Mouse (Mus musculus) lung, embryonic 14.5 days (tissue): ENCODE results near the gene Kcnma1. TPM values are rescaled to one million over a fixed set of nuclear protein-coding genes. Genes with fewer than 3 reads are reported as not detected.

Experiments
- ATAC-seq: fragments of 200-750 bp; cut with Nextera tagmentation; 2 replicates; pipeline ENCODE4 v1.8.0; 2017; ENCODE audit warnings: mild to moderate bottlenecking, moderate TSS enrichment, moderate library complexity; ENCODE audit not compliant: insufficient read depth
- DNase-seq: peaks from one replicate; pipeline ENCODE4 v3.0.0-alpha.2; 2015
- H3K27ac ChIP-seq: fragments of 300-500 bp; sonication (generic); 2 replicates; pipeline ENCODE4 v1.5.1; 2014; ENCODE audit warnings: low read depth, mild to moderate bottlenecking, moderate library complexity
- H3K27me3 ChIP-seq: fragments of 300-500 bp; sonication (generic); 2 replicates; pipeline ENCODE4 v1.6.1; 2014; ENCODE audit warnings: low read length, control low read depth; ENCODE audit not compliant: insufficient read depth
- H3K36me3 ChIP-seq: fragments of 300-500 bp; sonication (generic); 2 replicates; pipeline ENCODE4 v1.6.1; 2014; ENCODE audit warnings: control low read depth; ENCODE audit not compliant: insufficient read depth
- H3K4me1 ChIP-seq: fragments of 300-500 bp; sonication (generic); 2 replicates; pipeline ENCODE4 v1.6.1; 2014; ENCODE audit warnings: antibody characterized with exemption, control low read depth; ENCODE audit not compliant: insufficient read depth
- H3K4me2 ChIP-seq: fragments of 300-500 bp; sonication (generic); 2 replicates; pipeline ENCODE4 v1.6.1; 2014; ENCODE audit warnings: mild to moderate bottlenecking
- H3K4me3 ChIP-seq: fragments of 300-500 bp; sonication (generic); 2 replicates; pipeline ENCODE4 v1.5.1; 2014; ENCODE audit warnings: low read depth, low read length
- H3K9ac ChIP-seq: fragments of 300-500 bp; sonication (generic); 2 replicates; pipeline ENCODE4 v1.6.1; 2014
- H3K9me3 ChIP-seq: fragments of 300-500 bp; sonication (generic); 2 replicates; pipeline ENCODE4 v1.6.1; 2016; ENCODE audit warnings: low read depth, low read length, control low read depth
- CTCF ChIP-seq: IDR thresholded peaks from 2 replicates; pipeline ENCODE4 v1.5.1; 2016; ENCODE audit warnings: antibody characterized with exemption, low read depth
- WGBS: fragments of 180-500 bp; shearing (Covaris S2); extraction: QIAGEN DNeasy Blood & Tissue Kit; methylation state at CpG from one replicate; pipeline ENCODE4 v1.1.7; 2014; 5-methylcytosine and 5-hydroxymethylcytosine counted together
- polyA plus RNA-seq: library from polyadenylated mRNA; unstranded; fragments of >200 nt; fragmentation: Nextera tagmentation; extraction: Ambion mirVana; gene quantifications from 2 replicates; pipeline ENCODE4 v1.2.1, GENCODE M21; 2014

Kcnma1 gene
- polyA plus RNA-seq, 1 experiment from 2014 or later: 1.5 TPM

- H3K9me3 ChIP-seq: no peaks in the 10 kb centered on the region
- H3K9ac ChIP-seq: no peak overlapping the region
- DNase-seq (no peak), ATAC-seq (no peak)
- TF ChIP-seq CTCF: no peak
- no peaks in the 10 kb centered on the region for H3K4me1 ChIP-seq
- H3K4me2 ChIP-seq: no peak overlapping the region
- H3K4me3 ChIP-seq: no peak overlapping the region
- H3K27ac ChIP-seq: no peak overlapping the region
- H3K27me3 ChIP-seq: no peaks in the 10 kb centered on the region
- no peaks in the 10 kb centered on the region for H3K36me3 ChIP-seq
- 41% methylated on average over 1 of the region's 1 CpGs for WGBS
Observed at GRCm38 (mm10) chr14:23810081-23810480, 204.2 kb downstream of the Kcnma1 start.

DNA sequence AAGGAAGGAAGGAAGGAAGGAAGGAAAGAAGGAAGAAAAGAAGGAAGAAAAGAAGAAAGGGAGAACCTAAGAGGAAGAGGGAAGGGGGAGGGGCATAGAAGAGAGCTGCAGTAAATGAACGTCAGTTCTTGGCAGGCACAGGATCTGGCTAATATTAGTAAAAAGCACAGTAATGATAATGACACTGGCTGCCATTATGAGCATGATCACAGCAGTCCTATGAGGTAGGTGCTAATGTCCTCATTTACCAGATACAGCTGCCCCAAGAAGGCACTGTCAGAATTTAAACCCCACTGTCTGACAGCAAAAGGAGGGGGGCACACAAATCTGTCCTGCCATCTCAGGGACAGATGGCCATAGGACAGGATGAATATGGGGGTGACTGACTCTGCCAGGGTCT lies 205.2 kb downstream of the Kcnma1 start:
- Histone ChIP-seq H3K4me2 (no peak overlapping the region), H3K27ac (no peak overlapping the region), H3K9me3 (no peaks in the 10 kb centered on the region), H3K4me1 (no peaks in the 10 kb centered on the region), H3K9ac (no peak overlapping the region), H3K4me3 (no peak overlapping the region), H3K27me3 (no peaks in the 10 kb centered on the region), H3K36me3 (no peaks in the 10 kb centered on the region)
- no peak for ATAC-seq
- 17% methylated on average over 1 of the region's 1 CpGs for WGBS
- no peak for DNase-seq
- TF ChIP-seq CTCF: no peak

- Histone ChIP-seq H3K9ac (no peak overlapping the region), H3K36me3 (no peaks in the 10 kb centered on the region), H3K4me2 (no peak overlapping the region), H3K4me1 (no peaks in the 10 kb centered on the region), H3K4me3 (no peak overlapping the region), H3K27me3 (no peaks in the 10 kb centered on the region), H3K9me3 (no peaks in the 10 kb centered on the region), H3K27ac (no peak overlapping the region)
- no peak for ATAC-seq
- TF ChIP-seq CTCF: no peak
- WGBS: 37% methylated on average over 2 of the region's 2 CpGs
- no peak for DNase-seq
Observed at GRCm38 (mm10) chr14:23806378-23806777, 207.9 kb downstream of the Kcnma1 start.

GRCm38 (mm10) chr14:23796878-23797277 lies 217.4 kb downstream of the Kcnma1 start:
- Histone ChIP-seq H3K4me2 (no peak overlapping the region), H3K27me3 (no peaks in the 10 kb centered on the region), H3K27ac (no peak overlapping the region), H3K4me1 (no peaks in the 10 kb centered on the region), H3K4me3 (no peak overlapping the region), H3K9ac (no peak overlapping the region), H3K9me3 (no peaks in the 10 kb centered on the region), H3K36me3 (no peaks in the 10 kb centered on the region)
- TF ChIP-seq CTCF: no peak
- WGBS: 89% methylated on average over 7 of the region's 7 CpGs
- DNase-seq (no peak), ATAC-seq (no peak)

DNA sequence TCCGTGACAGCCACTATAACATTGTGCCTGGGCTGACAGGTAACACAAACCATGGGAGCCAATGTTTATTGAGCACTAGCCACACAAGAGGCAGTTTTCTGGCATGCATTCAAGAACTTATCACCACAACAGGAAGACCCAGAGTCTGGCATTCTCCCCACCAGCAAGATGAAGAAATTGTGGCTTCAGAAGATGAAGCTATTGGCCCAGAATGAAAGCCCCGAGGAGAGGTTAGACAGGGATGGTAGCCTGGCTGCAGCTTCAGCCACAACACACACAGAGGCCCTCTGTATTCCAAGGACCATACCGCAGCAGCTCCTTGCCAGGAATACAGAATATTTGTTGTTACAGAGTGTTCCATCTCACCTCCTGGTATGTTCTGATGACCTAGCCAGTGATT lies 221.6 kb downstream of the Kcnma1 start:
- Histone ChIP-seq H3K9me3 (no peaks in the 10 kb centered on the region), H3K27me3 (no peaks in the 10 kb centered on the region), H3K4me3 (no peak overlapping the region), H3K27ac (no peak overlapping the region), H3K4me2 (no peak overlapping the region), H3K9ac (no peak overlapping the region), H3K4me1 (no peaks in the 10 kb centered on the region), H3K36me3 (no peaks in the 10 kb centered on the region)
- peak; percentile 24; the same call in 1 of the 2 replicates for ATAC-seq
- WGBS: 22% methylated on average over 3 of the region's 3 CpGs
- TF ChIP-seq CTCF: no peak
- peak; percentile 73 for DNase-seq

GRCm38 (mm10) chr14:23792076-23792475 lies 222.2 kb downstream of the Kcnma1 start:
- no peaks in the 10 kb centered on the region for H3K9me3 ChIP-seq
- no peak overlapping the region for H3K9ac ChIP-seq
- H3K27ac ChIP-seq: no peak overlapping the region
- no peaks in the 10 kb centered on the region for H3K27me3 ChIP-seq
- H3K36me3 ChIP-seq: no peaks in the 10 kb centered on the region
- DNase-seq: no peak
- no peaks in the 10 kb centered on the region for H3K4me1 ChIP-seq
- no peak overlapping the region for H3K4me2 ChIP-seq
- ATAC-seq: no peak
- no peak overlapping the region for H3K4me3 ChIP-seq
- 32% methylated on average over 3 of the region's 3 CpGs for WGBS
- no peak for TF ChIP-seq CTCF

DNA sequence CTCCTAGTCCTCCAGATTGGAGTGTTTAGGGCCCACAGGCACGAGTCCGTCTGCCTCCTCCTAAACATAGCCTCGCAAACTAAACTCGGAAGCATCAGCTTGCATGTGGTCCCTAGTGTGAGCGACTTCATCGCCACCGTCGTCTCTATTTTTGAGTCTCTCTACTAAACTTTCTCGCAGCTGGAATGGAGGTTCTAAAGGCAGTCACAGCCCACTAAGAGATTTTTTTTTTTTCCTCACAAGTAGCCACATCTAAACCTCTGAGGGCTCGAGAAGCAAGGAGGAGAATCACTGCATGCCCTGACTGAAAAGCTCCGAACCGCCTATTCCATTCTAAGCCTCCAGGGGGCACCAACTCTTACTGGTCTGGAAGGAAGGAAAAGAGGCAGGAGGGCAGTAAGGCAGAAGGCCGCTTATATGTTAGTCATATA lies 223.0 kb downstream of the Kcnma1 start:
- ATAC-seq (no peak), DNase-seq (peak; percentile 85)
- H3K4me3 ChIP-seq: no peak overlapping the region
- 50% methylated on average over 13 of the region's 13 CpGs for WGBS
- peak; percentile 85 for TF ChIP-seq CTCF
- no peaks in the 10 kb centered on the region for H3K9me3 ChIP-seq
- H3K36me3 ChIP-seq: no peaks in the 10 kb centered on the region
- H3K4me1 ChIP-seq: no peaks in the 10 kb centered on the region
- no peak overlapping the region for H3K4me2 ChIP-seq
- H3K9ac ChIP-seq: no peak overlapping the region
- no peak overlapping the region for H3K27ac ChIP-seq
- no peaks in the 10 kb centered on the region for H3K27me3 ChIP-seq

- H3K36me3 ChIP-seq: no peaks in the 10 kb centered on the region
- no peaks in the 10 kb centered on the region for H3K4me1 ChIP-seq
- no peaks in the 10 kb centered on the region for H3K9me3 ChIP-seq
- no peak overlapping the region for H3K9ac ChIP-seq
- H3K4me2 ChIP-seq: no peak overlapping the region
- 13% methylated on average over 1 of the region's 1 CpGs for WGBS
- H3K27ac ChIP-seq: no peak overlapping the region
- no peak for DNase-seq
- TF ChIP-seq CTCF: no peak
- no peaks in the 10 kb centered on the region for H3K27me3 ChIP-seq
- ATAC-seq: no peak
- H3K4me3 ChIP-seq: no peak overlapping the region
Observed at GRCm38 (mm10) chr14:23786687-23787073, 227.6 kb downstream of the Kcnma1 start.
